Mouse (Mus musculus) cerebellum, adult 2 months (tissue): ENCODE data around the gene Slc9a6.

Experiments
- CTCF ChIP-seq: fragments of 200-500 bp; IDR thresholded peaks from 2 replicates; pipeline ENCODE4 v1.5.1; 2011; ENCODE audit warnings: low read depth, mild to moderate bottlenecking, control low read depth, low read length, moderate library complexity, borderline replicate concordance; ENCODE audit not compliant: insufficient read depth
- POLR2A ChIP-seq: fragments of 200-500 bp; IDR thresholded peaks from 2 replicates; pipeline ENCODE4 v1.6.1; 2011; ENCODE audit warnings: low read length, control low read depth, borderline replicate concordance; ENCODE audit not compliant: insufficient read depth

GRCm38 (mm10) chrX:56679066-56679465 lies 69.5 kb downstream of the Slc9a6 start:
- no peak for TF ChIP-seq CTCF
- TF ChIP-seq POLR2A, result no peak
